ENCODE assay signal across 8 mouse cellular contexts in genomic region chr7:47008168-47008993, GRCm38 (mm10). TPM values are rescaled to one million over a fixed set of nuclear protein-coding genes. Genes with fewer than 3 reads are reported as not detected.
DNase-seq lines count a peak whose midpoint lies in the region; ATAC-seq and TF ChIP-seq lines count a peak whose summit lies in the region.

Gene Spty2d1, minus strand, starts transcription at chr7:47008411.

- no peak; the same call in 1 of the 2 replicates for TF ChIP-seq CTCF in lung, postnatal 0 days (IDR thresholded peaks at IDR 0.05)

- peak within 1 kb of the TSS; percentile 90 for H3K27ac ChIP-seq in hindbrain, embryonic 10.5 days
- H3K27ac ChIP-seq in lung, postnatal 0 days (ENCODE audit: low read length): peak within 1 kb of the TSS; percentile 97

- TF ChIP-seq EP300 in lung, postnatal 0 days (IDR thresholded peaks at IDR 0.05): peak; percentile 98

- ATAC-seq in frontal cortex, adult (ENCODE audit: low TSS enrichment): peak; percentile 92
- ATAC-seq in lung, postnatal 0 days: peak; percentile 95

- peaks cover 39% of the 10 kb centered on the region for H3K4me1 ChIP-seq in hindbrain, embryonic 10.5 days (replicated peaks)
- H3K4me1 ChIP-seq in lung, postnatal 0 days (ENCODE audit: insufficient read depth, low read depth, low read length): peaks cover 9% of the 10 kb centered on the region; the same call in 1 of the 2 replicates

- 2% methylated on average over 57 of the region's 57 CpGs for WGBS in hindbrain, embryonic 10.5 days
- WGBS in lung, postnatal 0 days: 3% methylated on average over 57 of the region's 57 CpGs

- H3K4me2 ChIP-seq in lung, postnatal 0 days (replicated peaks; ENCODE audit: low read depth, low read length): peak within 1 kb of the TSS; percentile 75

- DNase-seq in MN1 (ENCODE audit: low spot score): peak; percentile 98
- DNase-seq in cerebellum, adult 9-10 months: peak; percentile 99
- DNase-seq in hindbrain, embryonic 10.5 days (ENCODE audit: low spot score): peak; percentile 97
- DNase-seq in layer of hippocampus, adult 9-11 months: peak; percentile 99
- peak; percentile 99 for DNase-seq in lung, postnatal 0 days (ENCODE audit: low spot score)
- peak; percentile 99 for DNase-seq in ovary, postnatal 14 days (ENCODE audit: low spot score)
- DNase-seq in thymus, postnatal 14 days: peak; percentile 98

- no peaks in the 10 kb centered on the region for H3K9me3 ChIP-seq in hindbrain, embryonic 10.5 days
- H3K9me3 ChIP-seq in lung, postnatal 0 days (ENCODE audit: low read length): no peaks in the 10 kb centered on the region

- H3K27me3 ChIP-seq in hindbrain, embryonic 10.5 days (ENCODE audit: insufficient read depth, poor library complexity, severe bottlenecking): no peaks in the 10 kb centered on the region
- no peaks in the 10 kb centered on the region for H3K27me3 ChIP-seq in lung, postnatal 0 days (replicated peaks; ENCODE audit: insufficient read depth, low read length)

- H3K4me3 ChIP-seq in hindbrain, embryonic 10.5 days: peak within 1 kb of the TSS; percentile 75
- H3K4me3 ChIP-seq in lung, postnatal 0 days (ENCODE audit: low read depth, low read length): peak within 1 kb of the TSS; percentile 79

- H3K9ac ChIP-seq in lung, postnatal 0 days (replicated peaks; ENCODE audit: low read depth): peak within 1 kb of the TSS; percentile 74

- H3K36me3 ChIP-seq in hindbrain, embryonic 10.5 days: no peaks in the 10 kb centered on the region
- H3K36me3 ChIP-seq in lung, postnatal 0 days (ENCODE audit: insufficient read depth, low read length): no peaks in the 10 kb centered on the region

RNA-seq across cellular contexts. Expression of gene Spty2d1, which starts in this region (rescaled TPM):
- polyA plus RNA-seq in hindbrain, embryonic 10.5 days (2016; fragmentation: Nextera tagmentation; extraction: Ambion mirVana): 10.4 and 11.7 TPM in 2 replicates
- polyA plus RNA-seq in lung, postnatal 0 days (2015; fragmentation: Nextera tagmentation; extraction: Ambion mirVana): 13.1 and 14.9 TPM in 2 replicates

Comparison
In these comparisons a context has a peak if more than half of its experiments do, and no peak if none do; other contexts are left out.
1. Peak in every context shown above with its lines: DNase-seq, ATAC-seq, H3K4me3 ChIP-seq and H3K27ac ChIP-seq.